Mouse (Mus musculus): ENCODE results near the gene Col24a1. TPM values are rescaled to one million over a fixed set of nuclear protein-coding genes. Genes with fewer than 3 reads are reported as not detected.

Gene Col24a1
- polyA plus RNA-seq, 2 experiments = 0.20 to 0.37 TPM

DNA sequence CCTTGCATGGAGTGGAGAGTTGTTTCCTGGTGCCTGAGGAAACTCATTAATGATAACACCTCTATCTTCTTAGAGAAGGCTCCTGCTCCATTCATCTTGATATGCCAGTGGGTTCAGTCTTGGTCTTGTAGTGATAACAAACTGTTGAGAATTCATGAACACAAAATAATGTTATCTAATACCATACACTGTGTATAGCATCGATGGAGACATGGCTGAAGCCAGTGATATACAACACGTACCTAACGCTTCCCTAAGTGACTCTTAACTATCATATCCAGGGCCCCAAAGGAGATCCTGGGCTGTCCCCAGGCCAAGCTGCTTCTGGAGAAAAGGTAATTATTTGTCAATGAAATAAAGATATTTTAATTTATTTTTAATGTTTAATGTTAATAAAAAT lies 33.1 kb downstream of the Col24a1 start:
- Histone ChIP-seq H3K4me1 (replicated peaks; ENCODE audit: control insufficient read depth in 2 of 2, insufficient read depth in 2 of 2, low read length in 1 of 2) (no peaks in the 10 kb centered on the region), H3K9ac (replicated peaks) (no peak overlapping the region), H3K36me3 (replicated peaks; ENCODE audit: control insufficient read depth, insufficient read depth, low read depth) (no peaks in the 10 kb centered on the region), H3K9me3 (ENCODE audit: control insufficient read depth, low read length) (no peaks in the 10 kb centered on the region), H3K4me2 (ENCODE audit: low read depth) (no peak overlapping the region), H3K27me3 (ENCODE audit: control insufficient read depth, insufficient read depth, low read length) (no peaks in the 10 kb centered on the region), H3K27ac (no peak overlapping the region), H3K4me3 (ENCODE audit: insufficient read depth in 1 of 2, low read depth in 2 of 2, low read length in 2 of 2) (no peak overlapping the region)
- ATAC-seq (ENCODE audit: insufficient read depth) (peak; percentile 51; the same call in 1 of the 2 replicates), DNase-seq (ENCODE audit: low read depth in 3 of 3, low spot score in 3 of 3) (no peak)
- WGBS (ENCODE audit: insufficient replicate concordance) = 44% methylated on average over 3 of the region's 3 CpGs
- TF ChIP-seq CTCF (IDR thresholded peaks at IDR 0.05; ENCODE audit: low read depth) (no peak), EP300 (IDR thresholded peaks at IDR 0.05; ENCODE audit: low read depth) (peak; percentile 25; the same call in 1 of the 2 replicates)

DNA sequence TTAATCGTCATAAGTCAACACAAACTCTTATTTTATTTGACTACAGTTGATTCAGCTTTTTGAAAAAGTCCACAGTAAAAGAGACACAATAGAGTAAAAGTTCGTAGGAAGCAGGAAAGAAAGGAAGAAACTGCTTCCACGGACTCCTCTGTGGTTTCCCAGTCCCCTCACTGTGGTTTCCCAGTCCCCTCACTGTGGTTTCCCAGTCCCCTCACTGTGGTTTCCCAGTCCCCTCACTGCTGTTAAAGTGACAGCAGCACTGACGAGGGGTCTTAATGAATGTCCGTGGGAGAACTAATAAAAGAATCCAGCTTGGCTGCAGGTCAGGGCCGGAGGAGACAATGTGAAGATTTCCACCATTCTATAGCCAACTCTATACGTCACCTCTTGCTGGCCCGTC lies 39.4 kb downstream of the Col24a1 start:
- H3K27me3 ChIP-seq (ENCODE audit: control insufficient read depth, insufficient read depth, low read length) = no peaks in the 10 kb centered on the region
- no peak overlapping the region for H3K4me3 ChIP-seq (ENCODE audit: insufficient read depth in 1 of 2, low read depth in 2 of 2, low read length in 2 of 2)
- TF ChIP-seq EP300 (IDR thresholded peaks at IDR 0.05; ENCODE audit: low read depth) (no peak), CTCF (IDR thresholded peaks at IDR 0.05; ENCODE audit: low read depth) (no peak)
- 22% methylated on average over 8 of the region's 8 CpGs for WGBS (ENCODE audit: insufficient replicate concordance)
- no peak overlapping the region for H3K27ac ChIP-seq
- no peaks in the 10 kb centered on the region for H3K9me3 ChIP-seq (ENCODE audit: control insufficient read depth, low read length)
- no peak for DNase-seq (ENCODE audit: low read depth in 3 of 3, low spot score in 3 of 3)
- no peaks in the 10 kb centered on the region for H3K4me1 ChIP-seq (replicated peaks; ENCODE audit: control insufficient read depth in 2 of 2, insufficient read depth in 2 of 2, low read length in 1 of 2)
- H3K36me3 ChIP-seq (replicated peaks; ENCODE audit: control insufficient read depth, insufficient read depth, low read depth) = no peaks in the 10 kb centered on the region
- H3K4me2 ChIP-seq (ENCODE audit: low read depth) = no peak overlapping the region
- no peak for ATAC-seq (ENCODE audit: insufficient read depth)
- H3K9ac ChIP-seq (replicated peaks) = no peak overlapping the region

DNA sequence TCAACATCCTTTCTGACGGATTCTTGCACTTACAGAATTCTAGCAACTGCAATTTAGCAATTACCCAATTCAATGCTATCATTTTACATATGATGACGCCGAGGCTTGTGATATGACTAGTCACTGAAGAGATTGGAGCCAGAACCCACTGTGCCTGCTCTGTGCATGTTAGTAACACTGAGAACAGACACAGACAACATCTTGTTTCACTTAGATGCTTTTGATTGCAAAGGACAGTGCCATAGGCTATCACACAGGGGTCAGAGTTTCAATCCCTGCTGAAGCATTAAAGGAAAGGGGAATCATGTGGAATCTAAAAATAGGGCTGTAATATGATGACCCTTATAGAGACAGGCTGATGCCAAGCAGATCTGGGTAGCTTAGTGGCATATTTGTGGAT lies 41.8 kb downstream of the Col24a1 start:
- Histone ChIP-seq H3K27ac (no peak overlapping the region), H3K27me3 (ENCODE audit: control insufficient read depth, insufficient read depth, low read length) (no peaks in the 10 kb centered on the region), H3K4me1 (replicated peaks; ENCODE audit: control insufficient read depth in 2 of 2, insufficient read depth in 2 of 2, low read length in 1 of 2) (no peaks in the 10 kb centered on the region), H3K9me3 (ENCODE audit: control insufficient read depth, low read length) (no peaks in the 10 kb centered on the region), H3K9ac (replicated peaks) (no peak overlapping the region), H3K4me2 (ENCODE audit: low read depth) (no peak overlapping the region), H3K4me3 (ENCODE audit: insufficient read depth in 1 of 2, low read depth in 2 of 2, low read length in 2 of 2) (no peak overlapping the region), H3K36me3 (replicated peaks; ENCODE audit: control insufficient read depth, insufficient read depth, low read depth) (no peaks in the 10 kb centered on the region)
- DNase-seq (ENCODE audit: low read depth in 3 of 3, low spot score in 3 of 3) (no peak), ATAC-seq (ENCODE audit: insufficient read depth) (no peak)
- TF ChIP-seq EP300 (IDR thresholded peaks at IDR 0.05; ENCODE audit: low read depth) = no peak
- no peak for TF ChIP-seq CTCF (IDR thresholded peaks at IDR 0.05; ENCODE audit: low read depth)
- WGBS (ENCODE audit: insufficient replicate concordance) = 52% methylated on average over 3 of the region's 3 CpGs

DNA sequence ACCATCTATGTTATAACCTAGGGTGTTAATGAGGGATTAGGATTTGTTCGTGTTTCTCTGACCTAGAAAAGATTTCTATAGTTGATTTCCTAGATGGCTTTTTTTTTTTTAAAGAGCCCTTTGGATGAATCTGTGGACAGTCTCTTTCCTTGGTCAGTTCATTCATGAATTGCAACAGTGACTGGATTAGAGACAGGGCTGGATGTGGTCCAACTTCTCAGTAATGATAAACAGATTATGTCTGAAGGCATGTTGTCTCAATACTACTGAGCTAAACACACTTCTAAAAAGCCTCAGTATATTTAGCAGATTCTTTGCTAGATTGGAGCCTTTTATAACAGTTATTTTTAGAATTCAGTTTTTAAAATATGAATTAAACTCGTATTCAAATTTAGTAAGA lies 44.9 kb downstream of the Col24a1 start:
- no peak for TF ChIP-seq EP300 (IDR thresholded peaks at IDR 0.05; ENCODE audit: low read depth)
- TF ChIP-seq CTCF (IDR thresholded peaks at IDR 0.05; ENCODE audit: low read depth) = no peak
- no peak for ATAC-seq (ENCODE audit: insufficient read depth)
- no peaks in the 10 kb centered on the region for H3K36me3 ChIP-seq (replicated peaks; ENCODE audit: control insufficient read depth, insufficient read depth, low read depth)
- H3K4me3 ChIP-seq (ENCODE audit: insufficient read depth in 1 of 2, low read depth in 2 of 2, low read length in 2 of 2) = no peak overlapping the region
- 44% methylated on average over 2 of the region's 2 CpGs for WGBS (ENCODE audit: insufficient replicate concordance)
- no peaks in the 10 kb centered on the region for H3K4me1 ChIP-seq (replicated peaks; ENCODE audit: control insufficient read depth in 2 of 2, insufficient read depth in 2 of 2, low read length in 1 of 2)
- no peaks in the 10 kb centered on the region for H3K9me3 ChIP-seq (ENCODE audit: control insufficient read depth, low read length)
- no peak overlapping the region for H3K27ac ChIP-seq
- no peak overlapping the region for H3K9ac ChIP-seq (replicated peaks)
- no peak for DNase-seq (ENCODE audit: low read depth in 3 of 3, low spot score in 3 of 3)
- no peaks in the 10 kb centered on the region for H3K27me3 ChIP-seq (ENCODE audit: control insufficient read depth, insufficient read depth, low read length)
- no peak overlapping the region for H3K4me2 ChIP-seq (ENCODE audit: low read depth)

DNA sequence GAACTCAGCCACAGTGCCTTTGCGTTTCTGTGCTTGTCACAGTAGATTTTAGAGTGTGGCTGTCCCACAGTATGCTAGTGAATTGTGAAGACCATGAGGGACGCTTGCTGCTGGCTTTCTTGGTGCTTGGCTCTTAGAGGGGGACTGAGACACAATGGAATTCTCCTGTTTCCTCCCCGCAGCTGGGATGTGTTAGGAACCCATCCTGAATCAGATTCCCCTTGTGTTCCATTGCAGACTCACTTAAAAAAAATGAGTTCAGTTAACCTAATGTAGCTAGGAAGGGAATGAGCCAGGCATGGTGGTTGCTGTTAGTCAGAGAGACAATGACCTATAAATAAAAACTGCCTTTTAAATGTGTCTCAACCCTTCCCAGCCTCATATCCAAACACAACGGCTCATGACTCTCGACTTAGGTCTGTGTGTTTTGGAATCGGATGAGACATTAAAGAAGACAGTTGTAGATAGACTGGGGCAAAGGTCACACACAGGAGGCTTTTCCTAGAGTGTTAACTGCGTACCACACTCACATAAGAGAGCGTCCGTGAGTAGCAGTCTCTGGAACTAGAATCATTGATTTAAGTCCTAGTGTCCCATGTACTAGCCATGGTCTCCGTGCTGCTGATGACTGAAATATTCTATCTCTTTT lies 47.7 kb downstream of the Col24a1 start:
- DNase-seq (ENCODE audit: low read depth in 3 of 3, low spot score in 3 of 3) (no peak), ATAC-seq (ENCODE audit: insufficient read depth) (no peak)
- no peaks in the 10 kb centered on the region for H3K36me3 ChIP-seq (replicated peaks; ENCODE audit: control insufficient read depth, insufficient read depth, low read depth)
- no peak overlapping the region for H3K27ac ChIP-seq
- no peaks in the 10 kb centered on the region for H3K4me1 ChIP-seq (replicated peaks; ENCODE audit: control insufficient read depth in 2 of 2, insufficient read depth in 2 of 2, low read length in 1 of 2)
- no peaks in the 10 kb centered on the region for H3K27me3 ChIP-seq (ENCODE audit: control insufficient read depth, insufficient read depth, low read length)
- 58% methylated on average over 10 of the region's 10 CpGs for WGBS (ENCODE audit: insufficient replicate concordance)
- H3K4me3 ChIP-seq (ENCODE audit: insufficient read depth in 1 of 2, low read depth in 2 of 2, low read length in 2 of 2) = no peak overlapping the region
- no peak overlapping the region for H3K9ac ChIP-seq (replicated peaks)
- H3K4me2 ChIP-seq (ENCODE audit: low read depth) = no peak overlapping the region
- H3K9me3 ChIP-seq (ENCODE audit: control insufficient read depth, low read length) = no peaks in the 10 kb centered on the region
- TF ChIP-seq CTCF (IDR thresholded peaks at IDR 0.05; ENCODE audit: low read depth) (no peak), EP300 (IDR thresholded peaks at IDR 0.05; ENCODE audit: low read depth) (no peak)
